Mouse (Mus musculus) neutrophil, adult 5-6 weeks (primary cell): ENCODE data around the gene Kif2a. TPM values are rescaled to one million over a fixed set of nuclear protein-coding genes. Genes with fewer than 3 reads are reported as not detected.

ENCODE experiments used
- ATAC-seq: fragments of 151-379, 151-347 bp; 2 replicates; pipeline ENCODE4 v1.8.0; 2017; ENCODE audit warnings: mild to moderate bottlenecking, moderate TSS enrichment; ENCODE audit not compliant: insufficient number of reproducible peaks, poor library complexity, low FRiP score, severe bottlenecking; ENCODE audit errors: extremely low read depth
- total RNA-seq: library from RNA; stranded (forward); fragments of 200-1000 nt; gene quantifications from 2 replicates; pipeline ENCODE4 v1.2.3, GENCODE M21; 2017

The Kif2a gene
- 24.7 and 36.9 TPM in 2 replicates for total RNA-seq

DNA sequence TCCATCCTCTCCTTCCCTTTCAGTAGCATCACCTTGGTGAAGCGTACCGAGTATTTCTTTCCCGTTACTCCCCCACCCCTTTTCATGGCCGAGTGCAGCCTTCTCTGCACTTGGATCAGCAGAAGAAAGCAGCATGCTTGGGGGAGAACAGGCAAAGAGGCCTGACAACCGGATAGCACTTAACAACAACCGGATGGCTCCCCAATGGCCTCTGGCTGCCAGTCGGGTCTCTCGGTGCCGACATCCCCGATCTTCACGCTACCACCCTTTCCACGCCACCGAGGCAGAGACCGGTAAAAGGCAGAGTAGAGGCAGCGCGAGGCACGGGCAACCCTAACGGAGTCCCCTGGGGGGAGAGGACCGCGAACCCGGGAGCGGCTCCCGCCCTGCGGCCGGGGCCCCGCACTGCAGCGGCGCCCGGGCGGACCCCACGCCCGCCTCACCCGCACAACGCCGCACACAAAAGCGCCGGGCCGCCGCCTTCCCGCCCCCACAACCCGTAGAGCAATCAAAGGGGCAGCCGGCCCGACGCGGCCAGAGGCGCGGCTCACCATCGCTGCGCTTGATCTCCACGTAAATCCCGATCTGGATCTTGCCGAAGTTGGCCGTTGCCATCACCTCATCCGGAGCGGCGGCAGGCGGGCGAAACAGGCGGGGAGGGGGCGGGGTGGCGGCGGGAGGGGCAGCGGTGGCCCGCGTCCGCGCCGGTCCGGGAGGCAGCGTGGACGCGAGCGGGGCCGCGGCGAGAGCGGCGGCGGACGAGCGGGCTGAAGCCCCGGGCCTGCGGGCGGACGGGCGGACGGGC is at the start of gene Kif2a:
Gene Kif2a (minus strand): TSS at position 666 of the 805 bp plus-strand sequence.
- ATAC-seq, result peak; percentile 21; the same call in 1 of the 2 replicates

DNA sequence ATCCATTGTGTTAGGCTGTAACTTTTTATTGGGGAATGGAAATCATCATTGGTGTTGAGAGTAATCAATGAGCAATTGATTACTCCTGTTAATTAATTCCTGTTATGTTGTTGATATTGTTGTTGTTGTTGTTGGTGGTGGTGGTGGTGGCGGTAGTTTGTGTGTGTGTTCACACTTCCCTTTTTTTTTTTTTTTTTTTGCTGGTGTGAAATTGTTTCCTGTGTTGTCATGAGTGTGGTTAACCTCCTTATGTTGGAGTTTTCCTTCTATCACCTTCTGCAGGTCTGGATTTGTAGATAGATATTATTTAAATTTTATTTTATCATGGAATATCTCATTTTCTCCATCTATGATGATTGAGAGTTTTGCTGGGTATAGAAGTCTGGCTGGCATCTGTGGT is 47.1 kb upstream of the Kif2a start:
- no peak for ATAC-seq

DNA sequence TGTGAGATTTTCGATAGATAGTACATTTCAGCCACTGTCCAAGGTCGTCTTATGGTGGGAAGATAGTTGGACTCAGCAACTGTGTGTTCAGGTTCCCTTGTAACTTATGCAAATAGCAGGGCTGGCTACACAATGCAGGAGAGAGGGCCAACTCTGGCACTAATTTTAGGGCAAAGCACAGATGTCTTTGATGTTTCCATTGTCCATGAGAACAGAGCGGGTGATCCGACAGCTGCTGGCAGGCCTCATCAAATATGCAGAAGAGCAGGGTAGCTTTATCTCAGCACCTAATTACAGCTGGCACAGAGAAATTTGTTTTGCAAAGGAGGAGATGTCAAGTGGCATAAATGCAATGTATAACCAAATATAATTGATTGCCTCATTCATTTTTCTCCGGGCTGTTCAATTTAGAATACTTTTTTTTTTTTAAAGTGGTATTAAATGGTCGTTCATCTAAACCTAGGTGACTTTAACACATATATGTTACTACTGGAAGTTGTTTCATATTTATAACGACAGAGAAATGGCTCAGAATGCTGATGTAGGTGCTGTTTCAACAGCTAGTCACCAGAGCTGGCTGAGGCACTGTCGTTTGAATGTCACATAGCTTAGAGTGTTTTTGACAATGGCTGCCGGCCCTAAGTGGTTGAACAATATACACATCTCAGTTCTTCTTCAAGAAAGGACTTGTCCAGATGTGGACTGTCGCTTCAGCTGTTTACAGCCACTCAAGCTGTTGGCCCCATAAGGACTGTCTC is 43.4 kb upstream of the Kif2a start:
- no peak for ATAC-seq

DNA sequence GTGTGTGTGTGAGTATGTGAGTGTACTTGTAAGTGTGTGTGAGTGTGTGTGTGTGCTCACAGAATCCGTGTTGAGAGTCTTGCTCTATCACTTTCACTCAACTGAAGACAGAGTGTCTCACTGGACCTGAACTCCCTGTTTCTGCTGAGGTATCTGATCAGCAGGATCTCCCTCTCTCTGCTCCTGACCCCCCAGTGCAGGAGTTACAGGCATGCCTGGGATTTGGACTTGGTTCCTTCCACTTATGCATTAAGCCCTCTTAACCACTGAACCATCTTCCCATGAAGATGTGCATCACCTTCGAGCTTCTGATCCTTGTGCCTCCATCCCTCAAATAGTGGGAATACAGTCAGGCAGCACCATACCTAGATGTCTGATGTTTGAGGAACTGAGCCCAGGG is 42.3 kb upstream of the Kif2a start:
- ATAC-seq, result no peak

DNA sequence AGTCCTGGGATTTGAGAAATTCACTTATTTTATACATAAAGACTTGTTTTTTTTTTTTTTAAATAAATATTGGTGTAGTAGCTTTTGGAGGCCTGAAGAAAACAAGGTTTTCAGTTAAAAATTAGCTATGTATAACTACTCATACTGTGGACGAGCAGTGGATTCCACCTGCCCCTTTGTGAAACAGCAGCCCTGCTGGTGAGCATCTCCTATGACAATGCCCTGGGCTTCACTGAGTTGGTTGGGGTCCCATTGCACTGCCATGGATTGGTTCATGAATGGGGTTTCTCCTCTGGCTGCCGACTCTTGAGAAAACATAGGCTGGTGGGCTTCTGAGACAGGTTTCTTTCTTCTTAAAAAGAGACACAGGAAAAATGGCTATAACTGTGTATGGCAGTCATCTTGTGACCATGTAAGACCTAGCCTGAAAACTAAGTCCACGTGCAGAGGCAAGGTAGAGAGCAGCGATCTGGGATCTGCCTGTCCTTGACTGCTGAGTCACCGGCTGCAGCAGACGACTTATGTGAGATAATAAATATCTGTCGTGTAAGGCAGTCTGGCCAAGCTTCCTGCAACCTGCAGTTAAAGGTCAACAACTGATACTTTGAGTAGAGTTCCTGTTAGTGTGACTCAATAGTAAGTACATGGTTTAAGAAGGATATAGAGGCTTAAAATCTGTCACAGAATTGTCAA is 41.3 kb upstream of the Kif2a start:
- no peak for ATAC-seq

DNA sequence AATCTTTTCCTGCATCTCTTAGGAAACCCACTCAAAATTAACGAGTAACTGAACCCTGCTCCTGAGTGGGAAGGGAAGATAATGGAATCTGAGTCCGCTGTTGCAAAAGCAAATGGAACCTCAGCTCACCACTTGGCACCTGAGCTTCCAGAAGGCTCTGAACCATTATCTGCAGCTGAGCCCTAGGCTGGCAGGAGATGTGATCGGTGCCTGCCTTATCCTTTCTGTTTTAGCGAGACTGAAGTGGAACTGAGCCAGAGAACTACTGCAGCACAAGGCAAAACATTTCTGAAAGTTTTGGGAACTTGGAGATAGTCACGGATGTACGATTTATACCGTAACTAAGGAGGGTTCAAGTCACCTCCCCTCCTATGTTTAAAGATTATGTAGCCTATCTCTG is 38.2 kb upstream of the Kif2a start:
- no peak for ATAC-seq

DNA sequence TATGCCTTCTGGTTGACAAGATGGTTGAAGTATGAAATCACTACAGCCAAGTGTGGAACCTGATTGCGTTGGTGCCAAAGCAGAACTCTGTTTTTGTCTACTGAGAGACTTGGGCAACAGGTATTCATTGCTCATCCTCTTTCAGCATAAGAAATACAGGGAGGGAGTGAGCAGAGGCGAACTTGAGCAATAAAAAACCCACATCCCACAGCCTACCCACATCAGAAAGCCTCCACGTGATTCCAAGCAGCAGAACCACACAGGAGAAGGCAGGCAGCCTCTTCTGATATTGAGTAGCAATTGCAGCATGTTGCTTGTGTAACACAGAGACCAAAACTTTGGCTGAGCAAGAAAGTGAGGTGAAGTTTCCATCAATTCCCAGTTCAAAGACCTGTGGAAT is 37.5 kb upstream of the Kif2a start:
- peak; percentile 77 for ATAC-seq

DNA sequence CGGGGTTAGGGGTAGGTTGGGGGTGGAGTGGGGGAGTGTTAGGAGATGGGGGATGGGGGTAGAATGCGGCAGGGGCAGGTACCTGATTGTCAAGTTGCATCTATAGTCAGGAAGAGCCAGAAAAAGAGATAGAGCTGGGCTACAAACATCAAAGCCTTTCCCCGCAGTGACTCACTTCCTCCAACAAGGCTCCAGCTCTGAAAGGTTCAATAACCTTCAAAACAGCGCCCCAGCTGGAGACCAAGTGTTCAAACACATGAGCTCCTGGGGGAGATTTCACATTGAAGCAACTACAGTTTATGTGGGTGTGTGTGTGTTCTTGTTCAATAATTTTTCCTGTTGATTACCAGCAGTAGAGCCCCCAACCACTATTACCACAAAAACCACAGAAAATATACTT is 34.4 kb upstream of the Kif2a start:
- peak; percentile 82; the same call in 1 of the 2 replicates for ATAC-seq

DNA sequence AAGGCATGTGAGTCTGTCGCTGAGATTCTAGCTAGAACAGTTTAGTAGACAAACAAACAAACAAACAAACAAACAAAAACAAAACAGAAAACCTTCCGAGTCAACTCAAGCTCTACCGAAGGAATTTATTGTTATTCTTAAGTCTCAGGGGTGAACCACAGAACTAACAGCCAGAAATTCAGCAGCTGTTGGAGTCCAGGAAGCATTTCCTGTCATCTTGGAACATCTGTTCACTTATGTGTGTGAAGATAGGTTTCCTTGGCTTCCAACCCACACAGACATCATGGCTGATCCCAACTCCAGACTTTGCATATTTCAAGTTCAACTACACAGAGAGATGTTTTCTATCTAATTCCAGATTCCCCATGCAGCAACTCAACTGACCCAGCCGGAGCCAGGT is 32.6 kb upstream of the Kif2a start:
- ATAC-seq, result no peak

DNA sequence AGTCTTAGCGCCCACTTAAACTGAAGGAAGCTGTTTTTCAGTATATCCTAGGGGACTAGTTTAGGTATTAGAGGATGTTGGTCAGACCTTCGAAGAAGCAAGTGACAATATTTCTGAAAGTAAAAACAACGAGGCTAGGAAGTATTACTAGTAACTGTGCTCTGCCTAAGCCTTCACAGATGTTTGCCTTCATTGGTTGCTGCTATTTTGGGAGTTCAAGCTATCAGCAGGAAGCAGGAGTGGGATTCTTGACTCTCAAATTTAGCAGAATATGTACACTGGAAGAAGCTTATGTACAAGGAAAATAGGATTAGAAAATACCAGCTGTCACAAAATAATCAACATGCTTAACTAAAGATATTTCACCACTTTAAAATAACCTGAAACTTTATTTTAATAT is 29.4 kb upstream of the Kif2a start:
- ATAC-seq, result no peak

DNA sequence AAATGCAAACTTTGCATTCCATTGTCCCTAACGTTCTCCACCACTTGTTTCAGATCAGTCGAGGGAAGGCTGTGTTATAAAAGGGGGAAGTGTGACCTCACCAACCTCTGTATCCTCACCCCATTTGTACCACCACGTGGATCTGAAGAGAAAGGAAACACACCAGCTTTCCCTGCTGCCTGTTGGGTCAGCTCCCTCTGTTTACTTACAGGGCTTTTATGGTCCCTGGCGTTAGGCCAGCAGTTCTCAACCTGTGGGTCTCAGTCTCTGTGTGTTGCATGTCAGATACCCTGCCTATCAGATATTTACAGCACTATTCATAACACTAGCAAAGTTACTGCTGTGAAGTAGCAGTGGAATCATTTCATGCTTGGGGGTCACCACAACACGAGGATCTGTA is 22.3 kb upstream of the Kif2a start:
- 0 out of 2 replicates have a peak, but pooled peaks have one; percentile 23 for ATAC-seq

DNA sequence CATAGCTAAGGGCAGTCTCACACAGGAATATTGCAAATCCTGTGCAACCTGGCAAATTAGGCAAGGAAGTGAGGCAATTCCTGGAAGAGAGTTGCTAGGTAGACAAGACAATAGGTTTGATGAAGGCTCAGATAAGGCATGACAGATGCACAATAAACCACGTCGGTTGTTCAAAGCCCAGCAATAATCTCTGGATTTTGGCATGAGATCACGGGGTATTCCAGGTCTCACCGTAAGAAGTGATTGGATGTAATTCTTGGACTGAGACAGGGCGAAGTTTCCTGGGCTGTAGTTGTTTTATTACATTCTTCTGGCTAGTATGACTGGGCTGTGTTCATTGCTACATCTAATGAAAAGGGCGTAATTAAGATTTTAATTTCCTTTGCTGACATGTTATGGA is 20.6 kb upstream of the Kif2a start:
- ATAC-seq, result no peak

DNA sequence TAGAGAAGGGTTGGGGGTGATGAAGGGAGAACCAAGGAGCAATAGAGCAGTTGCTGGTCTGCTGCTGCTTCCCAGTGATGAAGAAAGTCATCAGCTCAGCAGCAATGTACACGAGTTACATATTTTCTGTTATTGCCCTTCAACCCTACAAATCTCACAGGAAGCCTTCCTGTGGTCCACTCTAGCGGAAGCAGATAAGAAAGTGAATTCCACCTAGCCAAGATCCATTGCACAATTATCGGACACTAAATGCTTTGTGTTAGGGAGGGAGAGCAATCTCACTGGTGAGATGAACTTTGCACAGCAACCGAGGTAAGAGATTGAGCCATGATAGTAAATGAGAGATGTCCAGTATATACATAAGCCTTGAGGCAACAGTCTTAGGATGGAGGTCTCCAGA is 17.6 kb upstream of the Kif2a start:
- no peak for ATAC-seq

DNA sequence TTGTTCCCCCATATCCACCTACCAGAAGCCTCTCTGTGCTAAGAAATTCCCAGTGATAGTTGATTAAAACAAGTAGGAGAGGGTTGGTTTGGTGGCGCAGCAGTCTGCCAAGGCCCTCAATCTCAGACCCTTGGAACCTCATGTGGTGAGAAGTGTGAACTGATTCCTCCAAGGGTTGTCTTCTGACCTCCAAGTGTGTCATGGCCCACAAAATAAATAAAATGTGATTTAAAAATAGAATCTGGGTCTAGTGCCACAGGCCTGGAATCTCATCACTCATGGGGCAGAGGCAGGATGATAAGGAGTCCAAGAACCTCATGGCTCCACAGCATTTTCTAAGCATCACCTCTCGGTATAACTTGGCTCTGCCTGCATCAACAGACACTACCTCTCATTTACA is 16.4 kb upstream of the Kif2a start:
- no peak for ATAC-seq

DNA sequence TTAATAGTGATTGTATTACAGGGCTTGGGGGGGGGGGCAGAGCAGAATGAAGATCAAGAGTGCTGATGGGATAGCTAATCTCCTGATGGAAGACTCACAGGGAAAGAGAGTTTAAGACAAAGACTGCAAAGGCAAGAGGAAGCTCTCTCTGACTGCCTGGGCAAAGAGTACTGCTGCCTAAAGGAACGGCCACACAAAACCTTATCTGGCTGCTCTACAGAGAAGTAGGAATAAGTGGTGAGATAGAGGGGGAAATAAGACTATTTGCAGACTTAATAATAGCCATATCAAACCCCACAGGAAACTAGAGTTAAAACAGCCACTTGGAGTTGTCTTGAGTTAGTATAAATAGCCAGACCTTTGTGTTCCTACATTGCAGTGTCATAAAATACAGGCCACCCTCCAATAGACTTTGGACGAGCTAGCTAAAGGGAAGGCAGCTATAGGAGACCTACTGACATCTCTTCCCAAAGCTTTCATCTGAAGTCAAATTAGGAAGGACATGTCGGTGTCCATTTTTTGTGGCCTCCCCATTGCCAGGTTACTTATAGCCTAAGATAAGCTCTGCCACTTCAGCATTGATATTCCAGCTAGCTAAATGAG is 13.7 kb upstream of the Kif2a start:
- ATAC-seq, result no peak

DNA sequence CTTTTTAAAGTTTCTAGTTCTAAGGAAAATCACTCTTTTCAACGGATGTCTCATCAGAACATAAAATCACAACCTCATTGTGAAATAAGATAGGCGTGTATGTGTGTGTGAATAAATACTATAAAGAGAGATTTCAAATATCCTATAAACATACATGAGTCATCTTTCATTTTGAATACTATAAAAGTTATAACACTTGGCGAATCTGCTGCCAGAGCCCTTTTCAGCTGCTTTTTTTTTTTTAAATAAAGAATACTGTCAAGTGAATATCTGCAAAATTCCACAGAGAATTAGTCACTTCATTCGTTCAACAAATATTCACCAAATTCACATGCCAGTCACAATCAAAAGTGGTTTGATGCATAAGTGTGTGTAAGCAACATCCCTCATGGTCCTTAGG is 13.2 kb upstream of the Kif2a start:
- ATAC-seq, result no peak

DNA sequence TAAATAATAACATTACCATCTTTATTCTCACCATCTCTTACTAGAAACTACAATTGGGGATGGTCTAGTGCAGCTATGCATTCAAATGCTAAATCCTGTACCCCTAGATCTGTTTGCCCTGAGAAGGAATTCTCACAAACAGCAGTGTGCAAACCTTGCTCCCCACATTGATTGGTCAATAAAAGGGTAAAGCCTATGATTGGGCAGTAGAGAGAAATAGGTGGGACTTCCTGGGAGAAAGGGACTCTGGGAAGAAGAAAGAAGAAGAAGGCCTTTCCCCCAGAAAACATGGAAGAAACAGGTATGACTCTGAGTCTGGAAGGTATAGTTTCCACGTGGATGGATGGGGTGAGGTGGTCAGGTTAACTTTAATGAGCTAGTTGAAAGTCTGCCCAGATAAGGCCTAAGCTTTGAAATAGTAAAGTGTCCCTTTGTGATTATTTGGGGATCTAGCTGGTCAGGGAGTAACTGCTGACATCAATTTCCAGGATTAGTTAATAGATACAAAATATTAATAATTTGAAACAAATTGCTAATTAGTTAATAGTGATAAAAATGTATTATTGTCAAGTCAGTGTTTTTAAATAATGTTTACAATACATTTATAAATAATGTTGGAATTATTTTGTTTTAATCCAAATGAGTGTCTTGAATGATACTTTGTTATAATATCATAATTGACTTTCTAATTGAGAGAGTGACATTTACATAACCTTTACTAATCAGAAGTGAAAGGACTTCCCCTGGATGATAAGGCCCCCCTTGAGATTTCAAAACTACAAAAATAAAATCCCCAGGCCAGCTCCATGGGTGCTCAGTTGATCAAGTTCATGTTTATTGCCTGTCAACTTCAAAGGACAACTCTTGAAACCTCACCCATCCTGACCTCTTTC is 12.3 kb upstream of the Kif2a start:
- ATAC-seq, result no peak

DNA sequence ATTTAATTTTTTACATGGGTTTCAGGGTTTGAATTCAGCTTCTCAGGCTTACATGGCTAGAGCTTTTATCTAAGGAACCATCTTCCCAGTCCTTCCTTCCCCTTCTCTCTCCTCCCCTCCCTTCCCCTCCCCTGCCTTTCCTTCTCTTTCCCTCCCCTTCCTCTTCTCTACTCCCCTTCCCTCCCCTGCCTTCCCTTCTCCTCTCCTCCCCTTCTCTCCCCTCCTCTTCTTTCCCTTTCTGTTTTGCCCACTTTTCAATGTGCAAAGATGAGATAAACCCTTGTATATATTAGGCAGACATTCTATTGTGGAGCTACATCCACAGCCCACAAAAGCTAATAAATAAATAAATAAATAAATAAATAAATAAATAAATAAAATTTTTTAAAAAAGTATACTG is 9.3 kb upstream of the Kif2a start:
- no peak for ATAC-seq
